Mouse (Mus musculus) lung, postnatal 14 days (tissue): Measurements from ENCODE around the gene Galnt2.

Source experiments
- DNase-seq: peaks from one replicate; pipeline ENCODE4 v3.0.0; 2021

The Galnt2 gene

DNA sequence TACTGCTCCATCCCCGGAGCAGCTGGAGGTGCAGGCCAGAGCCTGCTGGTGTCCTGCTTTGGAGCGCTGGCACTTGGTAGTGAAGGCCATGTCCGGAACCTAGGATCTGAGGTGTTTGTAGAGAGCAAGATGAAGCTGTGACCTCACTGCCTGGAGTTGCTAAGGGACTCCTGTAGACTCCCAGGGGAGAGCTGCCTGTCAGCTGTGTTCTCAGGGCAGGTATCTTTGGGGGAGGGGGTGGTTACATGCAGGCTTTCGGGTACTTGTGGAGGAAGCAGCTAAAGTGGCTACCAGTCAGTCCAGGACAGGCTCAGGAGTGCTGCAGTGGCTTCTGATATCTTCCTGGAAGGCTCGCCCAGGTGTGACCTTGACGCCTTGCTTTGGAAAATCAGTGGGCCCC lies 8.2 kb downstream of the Galnt2 start:
- no peak for DNase-seq

DNA sequence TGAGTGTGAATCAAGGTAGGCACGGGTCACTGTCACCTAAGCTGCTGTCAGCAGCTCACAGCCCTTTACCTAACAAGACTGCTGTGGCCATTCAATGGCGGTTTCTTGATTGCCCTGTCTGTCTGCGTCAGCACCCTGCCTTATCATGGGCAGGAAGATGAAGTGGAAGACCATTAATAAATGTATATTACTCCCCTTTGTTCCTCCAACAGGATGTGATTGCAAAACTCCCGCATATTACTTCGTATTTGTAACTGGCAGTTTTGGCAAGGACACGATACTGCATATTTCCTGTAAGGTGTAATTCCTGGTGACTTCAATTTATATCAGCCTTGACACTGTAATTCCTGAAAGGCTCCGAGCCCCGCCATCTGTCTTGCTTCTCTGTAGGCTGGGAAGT lies 9.7 kb downstream of the Galnt2 start:
- no peak for DNase-seq

GRCm38 (mm10) chr8:124242208-124242607 lies 11.0 kb downstream of the Galnt2 start:
- DNase-seq = no peak

- no peak for DNase-seq
These were observed 11.7 kb downstream of the Galnt2 start for GRCm38 (mm10) chr8:124242913-124243312.

DNA sequence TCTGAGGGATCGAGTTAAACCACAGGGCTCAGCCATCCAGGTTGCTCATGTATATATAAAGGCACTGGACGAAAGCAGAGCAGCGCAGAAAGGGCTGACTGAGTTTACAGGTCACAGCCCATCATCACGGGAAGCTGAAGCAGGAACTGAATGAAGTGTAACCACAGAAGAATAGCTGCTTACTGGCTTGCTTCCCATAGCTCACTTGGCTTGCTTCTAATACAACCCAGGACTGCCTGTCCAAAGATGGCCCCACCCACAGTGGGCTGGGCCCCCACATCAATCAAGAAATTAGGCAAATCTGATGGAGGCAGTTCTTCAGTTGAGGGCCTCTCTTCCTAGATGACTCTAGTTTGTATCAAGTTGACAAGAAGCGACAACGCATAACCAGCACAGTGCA lies 16.4 kb downstream of the Galnt2 start:
- DNase-seq = peak; percentile 47

DNA sequence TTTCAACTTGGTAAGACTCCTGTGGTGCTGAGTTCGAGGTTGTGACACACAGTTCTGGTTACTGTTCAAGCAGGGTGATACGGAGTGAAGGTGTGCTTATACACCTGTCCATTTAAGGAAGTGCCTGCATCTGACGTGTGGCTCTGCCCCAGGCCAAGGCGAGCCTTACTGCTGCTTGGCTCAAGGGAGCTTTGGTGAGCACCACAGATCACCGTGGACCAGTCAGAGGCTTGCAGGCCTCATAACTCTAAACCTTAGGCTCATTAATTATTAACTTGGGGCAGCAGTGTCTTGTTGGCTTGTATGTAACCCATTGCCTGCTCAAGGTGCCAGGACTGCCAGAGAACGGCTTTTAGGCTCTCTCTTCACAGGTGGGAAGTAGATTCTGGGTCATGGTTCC lies 17.5 kb downstream of the Galnt2 start:
- no peak for DNase-seq

DNA sequence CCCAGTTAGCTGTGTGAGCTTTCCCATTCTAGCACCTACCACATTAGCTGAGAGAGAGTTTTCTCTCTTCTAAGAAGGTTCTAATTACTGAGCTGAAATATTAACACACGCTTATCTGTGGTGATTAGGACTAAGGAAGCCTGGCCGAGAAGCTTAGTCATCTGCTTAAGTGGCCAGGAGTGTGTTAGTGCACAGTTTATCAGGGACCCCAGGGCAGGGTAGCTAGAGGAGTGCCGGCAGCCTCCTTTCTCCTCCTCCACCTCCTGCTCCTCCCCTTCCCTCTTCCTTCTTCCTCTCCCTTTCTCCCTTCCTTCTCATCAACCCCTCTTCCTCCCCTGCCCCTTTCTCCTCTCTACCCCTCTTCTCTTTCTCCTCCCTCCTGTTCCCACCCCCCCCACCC lies 19.1 kb downstream of the Galnt2 start:
- DNase-seq = no peak

DNA sequence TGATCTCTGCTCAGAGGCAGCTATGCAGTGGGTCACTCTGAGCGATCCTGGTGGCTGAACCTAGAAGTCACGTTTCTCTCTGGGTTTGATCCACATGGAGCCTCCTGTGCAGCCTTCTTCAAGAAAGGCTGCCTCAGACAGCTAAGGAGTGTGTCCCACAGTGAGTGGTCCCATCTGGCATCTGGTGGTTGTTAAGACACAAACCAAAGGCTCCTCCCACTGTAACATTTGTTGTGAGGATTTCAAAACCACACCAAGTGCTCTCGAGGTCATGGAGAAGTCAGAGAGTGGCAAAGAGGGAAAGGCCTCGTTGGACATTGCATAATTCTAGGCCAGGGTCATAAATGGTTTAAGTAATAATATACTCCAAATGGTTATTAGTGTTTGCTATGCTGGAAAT lies 19.6 kb downstream of the Galnt2 start:
- peak; percentile 61 for DNase-seq

- DNase-seq = peak; percentile 44
These were observed 21.4 kb downstream of the Galnt2 start for GRCm38 (mm10) chr8:124252533-124252950.

GRCm38 (mm10) chr8:124253939-124254338 lies 22.7 kb downstream of the Galnt2 start:
- DNase-seq = no peak

DNA sequence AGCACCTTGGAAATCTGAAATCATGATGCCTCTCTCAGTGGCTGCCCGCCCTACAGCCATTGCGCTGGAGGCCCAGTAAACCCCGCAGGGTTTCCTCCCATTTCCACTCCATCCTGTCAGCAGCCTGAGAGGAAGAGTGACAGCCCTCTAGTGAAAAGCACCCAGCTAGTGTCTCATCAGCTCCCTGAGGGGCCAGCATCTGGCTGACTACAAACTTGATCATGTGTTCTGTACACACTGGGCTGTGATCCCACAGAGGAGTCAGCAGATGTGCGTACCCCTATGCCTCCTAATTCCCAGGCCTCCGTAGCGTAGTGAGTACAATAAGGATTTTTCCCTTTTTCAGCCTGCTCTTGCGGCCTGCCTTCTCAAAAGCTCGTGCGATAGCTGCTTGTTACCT lies 25.6 kb downstream of the Galnt2 start:
- no peak for DNase-seq

DNA sequence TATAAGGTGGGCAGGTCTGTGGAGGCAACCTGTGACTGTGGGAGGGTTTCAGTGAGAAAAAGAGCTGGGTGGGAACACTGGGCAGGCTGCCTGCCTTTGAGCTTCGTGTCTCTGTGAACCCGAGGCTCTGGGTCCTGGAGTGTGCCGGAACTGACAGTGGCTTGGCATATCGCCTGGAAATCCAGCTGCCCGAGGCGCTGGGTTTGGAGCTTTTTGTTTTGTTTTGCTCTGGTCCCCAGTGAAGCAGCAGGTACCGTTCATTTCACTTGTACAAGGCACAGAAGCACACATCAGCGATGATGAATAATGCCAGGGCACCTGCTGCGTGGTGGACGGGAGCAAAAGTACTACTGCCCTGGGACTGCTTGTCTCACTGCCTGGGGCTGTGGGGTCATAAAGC lies 26.2 kb downstream of the Galnt2 start:
- DNase-seq = peak; percentile 82

- no peak for DNase-seq
These were observed 28.0 kb downstream of the Galnt2 start for GRCm38 (mm10) chr8:124259146-124259545.

GRCm38 (mm10) chr8:124259925-124260324 lies 28.7 kb downstream of the Galnt2 start:
- DNase-seq = no peak

DNA sequence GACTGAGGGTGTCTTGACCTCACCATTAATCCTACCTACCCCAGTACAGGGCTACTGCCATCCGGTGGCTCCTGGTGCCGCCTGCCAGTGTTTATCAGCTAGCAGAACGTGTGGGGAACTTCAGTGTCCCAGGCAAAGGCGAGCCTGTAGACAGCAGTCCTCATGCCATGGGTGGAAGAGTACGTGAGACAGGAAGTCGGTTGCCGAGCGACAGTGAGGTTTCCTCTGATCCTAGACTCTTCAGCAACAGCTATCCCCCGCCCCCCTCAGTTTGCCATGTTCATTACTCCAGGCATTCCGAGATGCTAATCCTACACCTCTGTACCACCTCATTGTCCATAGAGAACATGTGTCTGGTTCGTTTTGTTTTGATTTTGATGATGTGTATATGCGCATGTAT lies 29.2 kb downstream of the Galnt2 start:
- no peak for DNase-seq

GRCm38 (mm10) chr8:124263058-124263457 lies 31.9 kb downstream of the Galnt2 start:
- no peak for DNase-seq

- no peak for DNase-seq
These were observed 32.8 kb downstream of the Galnt2 start for GRCm38 (mm10) chr8:124264032-124264431.

GRCm38 (mm10) chr8:124264671-124265070 lies 33.5 kb downstream of the Galnt2 start:
- no peak for DNase-seq

GRCm38 (mm10) chr8:124265130-124265529 lies 33.9 kb downstream of the Galnt2 start:
- no peak for DNase-seq

GRCm38 (mm10) chr8:124265798-124266197 lies 34.6 kb downstream of the Galnt2 start:
- no peak for DNase-seq

- DNase-seq = no peak
These were observed 36.0 kb downstream of the Galnt2 start for GRCm38 (mm10) chr8:124267206-124267605.

- peak; percentile 60 for DNase-seq
These were observed 39.3 kb downstream of the Galnt2 start for GRCm38 (mm10) chr8:124270504-124270903.

DNA sequence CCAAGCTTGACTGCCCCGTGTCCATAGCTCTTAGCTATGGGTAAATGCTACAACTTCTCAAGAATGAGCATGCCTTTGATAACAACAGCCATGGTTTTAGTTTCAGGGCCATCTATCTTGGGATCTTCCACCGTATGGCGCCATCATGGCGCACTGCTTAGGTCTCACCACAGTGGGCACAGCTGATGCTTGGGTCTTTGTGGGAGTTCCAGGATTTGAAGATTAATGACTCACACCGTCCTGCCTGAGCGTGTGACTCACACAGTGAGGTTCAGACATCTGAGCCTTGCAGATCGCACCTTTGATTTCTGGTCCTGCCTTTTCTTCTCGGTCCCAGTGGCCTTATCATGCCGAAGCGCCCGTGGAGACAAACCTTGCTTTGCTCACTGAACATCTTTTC lies 39.7 kb downstream of the Galnt2 start:
- DNase-seq = no peak

DNA sequence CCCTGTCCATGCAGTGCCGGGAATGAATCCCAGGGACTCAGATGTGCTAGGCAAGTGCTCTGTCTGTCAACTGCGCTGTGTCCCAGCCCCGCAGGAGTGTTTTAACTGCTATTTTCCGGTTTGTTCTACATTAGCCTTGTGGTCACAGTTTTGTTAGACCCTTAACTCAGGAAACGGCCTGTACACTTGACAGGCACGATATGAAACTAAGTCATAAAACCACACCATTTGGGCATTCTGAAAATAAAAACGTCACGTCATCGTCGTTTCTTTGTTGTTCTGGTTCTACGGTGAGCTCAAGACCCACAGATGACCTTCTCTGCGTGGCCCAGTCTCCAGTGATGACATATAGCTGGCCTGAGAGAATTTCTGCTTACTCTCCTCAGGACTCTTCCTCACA lies 40.3 kb downstream of the Galnt2 start:
- DNase-seq = no peak

DNA sequence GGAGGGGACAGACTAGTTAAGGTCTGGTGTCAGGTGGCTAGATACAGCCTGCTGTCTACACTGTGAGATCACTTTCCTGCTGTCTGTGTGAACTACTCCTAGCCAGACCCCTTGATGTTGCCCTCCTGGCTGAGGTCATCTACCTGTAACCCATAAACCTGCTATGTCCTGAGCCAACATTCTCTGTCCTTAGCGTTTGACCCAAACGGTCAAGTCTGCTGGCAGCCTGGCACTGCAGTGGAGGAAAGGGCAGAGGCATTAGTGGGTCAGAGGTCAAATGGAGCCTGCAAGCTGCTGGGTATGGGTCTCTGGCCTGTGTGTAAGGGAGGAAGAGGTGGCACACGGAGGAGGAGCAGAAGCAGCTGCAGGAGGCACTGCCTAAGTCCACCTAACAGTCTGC lies 41.6 kb downstream of the Galnt2 start:
- no peak for DNase-seq

DNA sequence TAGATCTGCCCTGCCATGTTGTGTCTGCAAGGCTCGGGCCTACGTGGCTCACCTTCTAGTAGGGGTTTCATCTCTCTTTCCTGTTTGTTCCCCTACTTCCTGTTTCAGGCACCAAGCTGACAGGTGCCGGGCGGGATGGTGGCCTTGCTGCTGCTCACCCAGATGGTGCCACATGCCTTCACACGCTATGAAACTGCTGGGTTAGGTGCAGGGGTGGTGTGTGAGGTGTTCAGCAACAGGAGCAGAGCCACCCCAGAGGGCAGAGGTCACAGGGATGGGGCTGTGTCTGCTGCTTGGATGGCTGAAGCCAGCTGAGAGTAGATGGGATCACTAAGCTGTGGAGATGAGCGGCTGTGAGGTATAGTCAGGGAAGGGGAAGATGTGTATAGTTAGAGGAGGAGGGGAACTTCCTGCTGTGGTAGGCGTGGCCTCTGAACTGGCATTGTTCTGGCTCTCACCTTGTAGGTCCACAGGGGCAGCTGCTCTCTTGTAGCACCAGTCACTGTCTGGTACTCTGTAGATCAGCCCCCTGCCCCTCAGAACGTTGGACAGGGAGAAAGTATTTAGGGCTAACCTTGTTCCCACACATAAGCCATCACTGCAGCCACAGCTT lies 42.5 kb downstream of the Galnt2 start:
- DNase-seq = no peak
